Mouse (Mus musculus) kidney, postnatal 4 days (tissue): ENCODE measurements around the gene Lmnb2.

Experiments used
- DNase-seq, 2 experiments: peaks; one replicate each; pipeline ENCODE4 v3.0.0; 2021; ENCODE audit warnings: mixed read lengths in 2 of 2

The Lmnb2 gene

DNA sequence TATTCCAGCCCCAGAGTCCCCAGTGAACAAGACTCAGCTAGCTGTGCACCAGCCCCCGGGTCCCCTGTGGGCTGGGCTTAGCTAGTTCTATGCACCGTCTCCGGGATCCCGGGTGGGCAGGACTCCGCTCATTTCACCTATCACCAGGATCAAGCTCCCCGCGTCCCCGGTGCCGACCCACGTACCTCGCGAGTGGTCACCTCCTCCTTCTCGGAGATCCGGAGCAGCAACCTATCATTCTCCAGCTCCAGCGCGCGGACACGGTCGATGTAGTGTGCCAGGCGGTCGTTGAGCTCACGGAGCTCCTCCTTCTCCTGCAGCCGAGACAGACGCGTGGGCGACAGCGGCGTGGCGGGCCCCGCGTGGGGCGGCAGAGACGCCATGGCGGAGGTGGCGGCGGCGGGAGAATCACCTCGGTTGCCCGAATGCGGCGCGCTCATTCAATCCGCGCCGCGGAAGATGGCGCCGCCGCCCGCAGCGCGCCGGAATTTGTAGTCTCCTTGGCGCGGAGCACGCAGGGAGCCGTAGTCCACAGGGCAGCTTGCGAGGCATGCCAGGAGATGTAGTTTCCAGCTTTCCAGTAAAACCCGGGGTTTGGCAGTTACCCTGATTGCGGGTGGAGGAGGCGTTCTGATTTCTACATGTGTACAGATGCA lies at the start of gene Lmnb2:
Gene Lmnb2, minus strand, starts transcription at position 467 of the 656 bp plus-strand sequence.
- peak; percentile 81 to 85 for DNase-seq

- no peak for DNase-seq
Measured at GRCm38 (mm10) chr10:80967101-80967656, 49.1 kb upstream of the Lmnb2 start.

- DNase-seq = no peak
Measured at GRCm38 (mm10) chr10:80966296-80966695, 48.3 kb upstream of the Lmnb2 start.

- DNase-seq = peak; percentile 50 to 72
Measured at GRCm38 (mm10) chr10:80963031-80963975, 45.3 kb upstream of the Lmnb2 start.

DNA sequence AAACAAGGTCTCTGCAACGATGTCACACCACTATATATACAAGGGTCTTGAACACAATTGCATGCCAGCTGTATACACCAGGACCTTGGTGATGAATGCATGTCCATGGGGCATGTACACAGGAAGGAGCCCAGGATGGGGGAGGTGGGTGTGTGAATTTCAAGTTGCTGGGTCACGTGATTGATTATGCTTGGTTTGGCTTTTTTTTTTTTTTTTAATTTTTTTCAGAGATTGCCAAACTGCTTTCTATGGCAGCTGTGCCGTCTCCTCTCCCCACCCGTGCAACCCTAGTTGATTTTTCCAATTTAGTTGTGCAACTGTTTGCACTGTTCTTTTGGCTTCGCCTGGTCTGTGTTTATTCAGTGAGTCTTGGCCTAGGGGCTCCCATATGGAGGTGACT lies 44.5 kb upstream of the Lmnb2 start:
- DNase-seq = no peak

GRCm38 (mm10) chr10:80962051-80962472 lies 44.0 kb upstream of the Lmnb2 start:
- DNase-seq = peak in 1 of 2 experiments; percentile 55

GRCm38 (mm10) chr10:80960551-80961508 lies 42.8 kb upstream of the Lmnb2 start:
- peak; percentile 81 to 89 for DNase-seq

GRCm38 (mm10) chr10:80958979-80959637 lies 41.1 kb upstream of the Lmnb2 start:
- no peak for DNase-seq

DNA sequence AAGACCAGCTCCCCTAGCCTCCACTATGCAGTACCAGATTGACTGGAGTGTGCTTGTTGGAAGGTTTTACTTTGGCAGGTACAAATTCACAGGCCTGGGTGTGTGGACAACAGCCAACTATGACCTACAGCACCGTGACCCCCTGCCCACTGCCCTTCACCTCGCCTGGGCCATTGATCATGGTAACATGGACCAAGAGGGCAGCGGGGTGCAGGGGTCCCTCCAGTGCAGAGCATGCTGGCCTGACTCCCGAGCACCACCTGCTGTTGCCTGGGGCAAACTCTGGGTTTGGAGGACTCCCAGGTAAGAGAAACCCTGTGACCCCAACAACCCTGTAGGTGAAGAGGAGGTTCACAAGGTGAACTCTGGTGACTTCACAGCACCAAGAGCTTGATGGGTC lies 39.7 kb upstream of the Lmnb2 start:
- DNase-seq = no peak

DNA sequence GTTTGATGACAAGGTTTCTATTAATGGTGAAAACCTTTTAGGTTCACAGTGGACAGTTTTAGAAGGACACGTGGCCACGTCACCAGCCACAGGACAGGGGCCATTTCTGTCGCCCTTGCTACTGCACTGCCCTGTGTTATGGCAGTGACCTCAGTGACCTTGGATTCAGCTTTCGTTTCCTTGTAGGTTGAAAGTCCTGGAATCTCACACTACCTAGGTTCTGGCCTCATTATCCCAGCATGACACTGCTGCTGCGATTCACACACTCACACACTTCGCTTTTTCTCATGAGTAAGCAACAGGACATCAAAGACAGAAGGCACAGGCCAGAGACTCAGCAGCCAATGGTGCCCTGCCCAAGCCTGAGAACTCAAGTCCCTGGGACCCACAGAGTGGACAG lies 38.9 kb upstream of the Lmnb2 start:
- DNase-seq = no peak

GRCm38 (mm10) chr10:80956385-80956784 lies 38.3 kb upstream of the Lmnb2 start:
- no peak for DNase-seq

DNA sequence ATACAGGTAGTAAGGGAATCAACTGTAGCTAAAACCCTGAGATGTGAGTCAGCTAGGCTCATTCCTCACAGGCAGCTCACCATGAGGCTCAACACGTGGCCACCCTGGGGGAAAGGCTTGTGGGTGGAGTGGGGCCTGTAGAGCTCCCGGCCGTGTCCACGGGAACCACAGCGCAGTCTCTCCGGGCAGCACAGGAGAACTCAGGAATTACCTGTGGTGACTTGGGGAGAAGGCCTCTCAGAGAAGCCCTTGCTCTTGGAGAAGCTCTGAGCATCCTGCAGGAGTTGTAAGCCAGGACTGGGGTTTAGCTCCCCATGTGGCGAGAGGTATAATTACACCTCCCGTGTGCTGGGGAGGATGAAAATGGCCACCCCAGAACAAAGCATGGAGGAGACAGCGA lies 37.5 kb upstream of the Lmnb2 start:
- DNase-seq = peak; percentile 75 to 82

DNA sequence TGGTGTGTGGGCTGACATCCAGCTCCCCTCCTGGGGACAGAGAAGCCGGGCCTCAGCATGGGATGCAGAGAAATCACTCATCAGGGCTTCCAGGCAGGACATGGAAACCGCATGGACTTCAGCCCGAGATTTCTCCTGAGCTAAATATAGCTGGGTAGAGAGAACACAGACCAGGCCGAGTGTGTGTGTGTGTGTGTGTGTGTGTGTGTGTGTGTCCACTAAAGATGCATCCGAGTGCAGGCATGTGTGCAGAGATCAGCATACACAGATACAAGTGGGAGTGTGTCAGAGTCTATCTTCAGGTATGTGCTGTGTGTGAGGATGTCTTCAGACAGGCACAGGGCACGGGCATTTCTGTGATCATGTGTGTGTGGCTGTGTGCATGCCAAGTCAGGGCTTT lies 36.8 kb upstream of the Lmnb2 start:
- DNase-seq = no peak

GRCm38 (mm10) chr10:80954415-80954814 lies 36.4 kb upstream of the Lmnb2 start:
- no peak for DNase-seq

- DNase-seq = no peak
Measured at GRCm38 (mm10) chr10:80952449-80952848, 34.4 kb upstream of the Lmnb2 start.

DNA sequence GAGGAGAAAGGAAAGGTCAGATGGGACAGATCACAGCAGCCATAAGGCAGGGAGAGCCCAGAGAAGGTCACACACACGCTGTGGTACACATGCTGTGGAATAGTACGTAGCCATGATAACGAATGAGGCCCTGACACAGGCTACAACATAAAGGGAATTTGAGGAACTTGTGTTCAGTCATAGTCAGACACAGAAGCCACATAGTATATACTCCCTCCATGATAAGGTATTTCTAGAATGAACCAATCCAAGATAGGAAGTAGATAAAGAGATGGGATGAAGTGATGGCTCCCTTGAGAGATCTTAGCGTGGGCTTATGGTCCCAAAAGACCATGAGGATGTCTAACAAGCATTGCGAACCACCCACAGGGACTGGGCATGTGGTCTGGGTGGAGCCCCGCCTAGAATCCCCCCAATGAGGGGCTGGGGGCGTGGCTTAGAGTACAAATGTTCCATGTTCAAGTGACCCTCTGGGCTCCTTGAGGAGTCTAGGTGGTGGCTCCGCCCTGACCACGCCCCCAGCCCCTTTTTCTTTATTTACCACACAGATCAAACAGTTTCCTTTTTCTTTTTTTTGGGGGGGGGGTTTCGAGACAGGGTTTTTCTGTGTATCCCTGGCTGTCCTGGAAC lies 33.8 kb upstream of the Lmnb2 start:
- DNase-seq = no peak

DNA sequence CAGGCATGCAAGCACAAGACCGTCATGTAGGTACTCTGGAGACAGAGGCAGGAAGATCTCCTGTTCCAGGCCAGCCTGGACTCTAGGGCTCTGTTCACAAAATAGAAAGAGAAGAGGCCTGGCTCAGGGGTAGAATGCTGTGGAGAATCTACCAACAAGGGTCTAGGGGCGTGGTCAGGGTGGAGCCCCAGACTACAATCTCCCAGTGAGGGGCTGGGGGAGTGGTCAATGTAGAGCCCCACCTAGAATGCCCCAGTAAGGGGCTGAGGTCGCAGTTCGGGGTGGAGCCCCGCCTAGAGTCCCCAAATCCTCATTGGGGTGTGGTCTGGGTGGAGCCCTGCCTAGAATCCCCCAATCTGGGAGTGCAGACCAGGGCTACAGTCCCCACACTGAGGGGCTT lies 32.3 kb upstream of the Lmnb2 start:
- no peak for DNase-seq

DNA sequence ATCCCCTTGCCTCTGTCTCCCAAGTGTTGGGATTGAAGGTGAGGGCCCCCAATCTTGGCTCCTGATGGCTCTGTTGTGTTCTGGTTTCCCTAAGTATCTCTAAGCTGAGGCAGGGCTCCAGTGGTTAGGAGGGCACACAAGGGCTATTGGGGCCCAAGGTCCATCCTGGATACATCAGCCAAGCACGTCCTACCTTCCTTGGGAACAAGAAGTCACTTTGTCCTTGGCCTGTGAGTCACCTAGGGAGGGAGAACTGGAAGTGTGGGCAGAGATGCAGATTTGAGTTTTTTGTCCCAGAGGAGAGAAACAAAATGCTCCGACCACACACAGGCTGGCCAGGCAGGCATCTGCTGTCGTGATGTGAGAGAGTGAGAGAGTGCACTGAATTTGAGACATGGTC lies 31.0 kb upstream of the Lmnb2 start:
- DNase-seq = no peak

- DNase-seq = peak; percentile 57 to 73
Measured at GRCm38 (mm10) chr10:80948570-80948969, 30.5 kb upstream of the Lmnb2 start.

- peak; percentile 61 to 76 for DNase-seq
Measured at GRCm38 (mm10) chr10:80947802-80948201, 29.8 kb upstream of the Lmnb2 start.

GRCm38 (mm10) chr10:80946684-80947437 lies 28.8 kb upstream of the Lmnb2 start:
- no peak for DNase-seq
